Mouse (Mus musculus) adrenal gland, postnatal 4 days (tissue): ENCODE data around the gene Wasf2. TPM values are rescaled to one million over a fixed set of nuclear protein-coding genes. Genes with fewer than 3 reads are reported as not detected.

Source experiments
- DNase-seq, 2 experiments: peaks; one replicate each; pipeline ENCODE4 v3.0.0; 2021 to 2022; ENCODE audit warnings: low spot score in 2 of 2, mixed read lengths in 2 of 2
- long read RNA-seq, 2 experiments: library from polyadenylated mRNA; stranded (forward); transcript quantifications; one replicate each; pipeline ENCODE4 v2.0.0; 2021
- total RNA-seq, 2 experiments: library from RNA; stranded (reverse); gene quantifications; 2 replicates each; pipeline ENCODE4 v1.2.3; 2021

The Wasf2 gene
- 100 to 1,000 TPM; 155 to 157 TPM for total RNA-seq
- long read RNA-seq, experiment 1, full-length matches to known transcripts = 1 of 11 reads
- long read RNA-seq, experiment 1, partial matches to known transcripts = 10 of 11 reads
- long read RNA-seq, experiment 1, other reads (novel, unspliced or antisense) = 0 of 11 reads
- long read RNA-seq, experiment 2, full-length matches to known transcripts = 1 of 36 reads
- long read RNA-seq, experiment 2, partial matches to known transcripts = 4 of 36 reads
- long read RNA-seq, experiment 2, other reads (novel, unspliced or antisense) = 31 of 36 reads

- DNase-seq = peak; percentile 84 to 87
These were observed at the start of gene Wasf2 for GRCm38 (mm10) chr4:133129931-133130889. Wasf2 (plus strand) TSS chr4:133130505.

- no peak for DNase-seq
These were observed 49.4 kb upstream of the Wasf2 start for GRCm38 (mm10) chr4:133080862-133081261.

GRCm38 (mm10) chr4:133082216-133082773 lies 48.0 kb upstream of the Wasf2 start:
- no peak for DNase-seq

GRCm38 (mm10) chr4:133083991-133084861 lies 46.1 kb upstream of the Wasf2 start:
- DNase-seq = no peak

GRCm38 (mm10) chr4:133085011-133085782 lies 45.1 kb upstream of the Wasf2 start:
- no peak for DNase-seq

GRCm38 (mm10) chr4:133085783-133086342 lies 44.4 kb upstream of the Wasf2 start:
- no peak for DNase-seq

- DNase-seq = no peak
These were observed 43.1 kb upstream of the Wasf2 start for GRCm38 (mm10) chr4:133087177-133087714.

- DNase-seq = no peak
These were observed 42.5 kb upstream of the Wasf2 start for GRCm38 (mm10) chr4:133087835-133088234.

GRCm38 (mm10) chr4:133089319-133089718 lies 41.0 kb upstream of the Wasf2 start:
- no peak for DNase-seq

GRCm38 (mm10) chr4:133089802-133090201 lies 40.5 kb upstream of the Wasf2 start:
- DNase-seq = no peak

GRCm38 (mm10) chr4:133090276-133090719 lies 40.0 kb upstream of the Wasf2 start:
- DNase-seq = no peak

- DNase-seq = no peak
These were observed 39.4 kb upstream of the Wasf2 start for GRCm38 (mm10) chr4:133090720-133091458.

GRCm38 (mm10) chr4:133091459-133091785 lies 38.9 kb upstream of the Wasf2 start:
- no peak for DNase-seq

- no peak for DNase-seq
These were observed 37.8 kb upstream of the Wasf2 start for GRCm38 (mm10) chr4:133092453-133092901.

- no peak for DNase-seq
These were observed 37.2 kb upstream of the Wasf2 start for GRCm38 (mm10) chr4:133093056-133093455.

GRCm38 (mm10) chr4:133093481-133094033 lies 36.7 kb upstream of the Wasf2 start:
- no peak for DNase-seq

- DNase-seq = no peak
These were observed 36.0 kb upstream of the Wasf2 start for GRCm38 (mm10) chr4:133094255-133094654.
